Comparison of ENCODE assay signal across 23 mouse cellular contexts in the genomic region with DNA sequence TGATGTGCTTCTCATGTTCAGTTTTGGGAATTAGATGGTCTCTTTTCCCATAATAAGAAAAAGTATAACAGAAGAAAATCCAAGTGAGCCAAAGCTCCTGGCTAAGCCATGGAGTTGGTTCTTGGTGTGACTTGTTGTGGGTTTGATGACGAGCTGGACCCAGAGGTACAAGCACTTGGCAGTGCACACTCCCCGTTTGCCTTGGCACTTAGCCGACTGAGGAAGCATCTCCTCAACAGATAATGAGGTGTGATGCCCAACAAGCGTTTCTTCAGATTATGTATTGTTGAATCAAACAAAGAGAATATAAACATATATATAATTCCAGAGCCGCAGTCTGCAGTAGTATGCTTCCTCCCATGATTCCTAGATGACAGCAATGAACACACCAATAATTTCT.
DNase-seq lines count a peak whose midpoint lies in the region; ATAC-seq lines count a peak whose summit lies in the region.
"Had no signal": no experiment of that assay in that cellular context is flagged by ENCODE, and none has a peak within 500 bp of the region (broad histone marks: within the 10 kb centered on the region; RNA-seq: fewer than 3 reads in every experiment).

No protein-coding gene starts in this region.

- H3K27ac ChIP-seq in lung, embryonic 16.5 days (ENCODE audit: low read length) = no peak overlapping the region
- H3K27ac ChIP-seq in forebrain, embryonic 12.5 days = no peak overlapping the region
- H3K27ac ChIP-seq: embryonic facial prominence, embryonic 15.5 days; forebrain, embryonic 15.5 days; heart, embryonic 10.5 days; hindbrain, embryonic 10.5 days; intestine, embryonic 15.5 days had no signal

- H3K4me1 ChIP-seq in lung, embryonic 16.5 days (replicated peaks; ENCODE audit: control insufficient read depth, insufficient read depth, low read length) = peaks cover 17% of the 10 kb centered on the region; the same call in 1 of the 2 replicates
- 0 out of 2 replicates have a peak, but pooled peaks cover 4% of the 10 kb centered on the region for H3K4me1 ChIP-seq in forebrain, embryonic 12.5 days
- H3K4me1 ChIP-seq: hindbrain, embryonic 10.5 days; intestine, embryonic 15.5 days had no signal

- H3K4me2 ChIP-seq in lung, embryonic 16.5 days (ENCODE audit: low read depth, low read length) = no peak overlapping the region
- no peak overlapping the region for H3K4me2 ChIP-seq in forebrain, embryonic 12.5 days
- H3K4me2 ChIP-seq: embryonic facial prominence, embryonic 15.5 days; forebrain, embryonic 15.5 days; intestine, embryonic 15.5 days had no signal

- no peaks in the 10 kb centered on the region for H3K27me3 ChIP-seq in lung, embryonic 16.5 days (ENCODE audit: control insufficient read depth, insufficient read depth, low read depth, low read length)
- no peaks in the 10 kb centered on the region for H3K27me3 ChIP-seq in forebrain, embryonic 12.5 days
- H3K27me3 ChIP-seq: embryonic facial prominence, embryonic 15.5 days; forebrain, embryonic 15.5 days; intestine, embryonic 15.5 days; megakaryocyte, embryonic 14.5 days had no signal

- WGBS in lung, embryonic 16.5 days = 39% methylated on average over 5 of the region's 5 CpGs
- WGBS in forebrain, embryonic 12.5 days = 85% methylated on average over 5 of the region's 5 CpGs

- no peaks in the 10 kb centered on the region for H3K36me3 ChIP-seq in lung, embryonic 16.5 days (ENCODE audit: control insufficient read depth, insufficient read depth, low read length)
- H3K36me3 ChIP-seq in forebrain, embryonic 12.5 days (replicated peaks) = no peaks in the 10 kb centered on the region
- H3K36me3 ChIP-seq: embryonic facial prominence, embryonic 15.5 days; forebrain, embryonic 15.5 days; heart, embryonic 10.5 days; hindbrain, embryonic 10.5 days; intestine, embryonic 15.5 days had no signal

- ATAC-seq in lung, embryonic 16.5 days (ENCODE audit: low read depth) = 0 out of 2 replicates have a peak, but pooled peaks have one; percentile 20
- ATAC-seq in forebrain, embryonic 12.5 days (ENCODE audit: low FRiP score) = no peak
- ATAC-seq: activated CD4-positive, CD25-positive, alpha-beta regulatory T cell, adult 4 months; forebrain, embryonic 15.5 days; hindbrain, embryonic 16.5 days; liver, postnatal 0 days had no signal

- no peak for DNase-seq in lung, postnatal 25 days (ENCODE audit: low spot score)
- peak; percentile 67 to 73 for DNase-seq in cerebellum, adult 18-20 months
- DNase-seq in cerebellum, postnatal 14 days = peak; percentile 62 to 74
- DNase-seq in Muller cell, postnatal 12 days (ENCODE audit: inconsistent ontology term) = no peak
- DNase-seq in layer of hippocampus, postnatal 36 days = no peak
- DNase-seq: adrenal gland, postnatal 14 days; gastrocnemius, postnatal 10 days; kidney, adult 8-10 months; kidney, postnatal 10 days; liver, postnatal 0 days; midbrain, embryonic 14.5 days; right cerebral cortex, postnatal 14 days; thymus, postnatal 25 days had no signal

- no peak overlapping the region for H3K9ac ChIP-seq in lung, embryonic 16.5 days (ENCODE audit: low read length)
- H3K9ac ChIP-seq in forebrain, embryonic 12.5 days = no peak overlapping the region
- H3K9ac ChIP-seq: embryonic facial prominence, embryonic 15.5 days; forebrain, embryonic 15.5 days; intestine, embryonic 15.5 days; liver, postnatal 0 days had no signal

- no peaks in the 10 kb centered on the region for H3K9me3 ChIP-seq in lung, embryonic 16.5 days (ENCODE audit: control insufficient read depth, low read length)
- no peaks in the 10 kb centered on the region for H3K9me3 ChIP-seq in forebrain, embryonic 12.5 days
- H3K9me3 ChIP-seq: embryonic facial prominence, embryonic 15.5 days; forebrain, embryonic 15.5 days; heart, embryonic 10.5 days; hindbrain, embryonic 10.5 days; intestine, embryonic 15.5 days; megakaryocyte, embryonic 14.5 days had no signal

- no peak overlapping the region for H3K4me3 ChIP-seq in lung, embryonic 16.5 days (ENCODE audit: low read length)
- no peak overlapping the region for H3K4me3 ChIP-seq in forebrain, embryonic 12.5 days (replicated peaks)
- H3K4me3 ChIP-seq: embryonic facial prominence, embryonic 15.5 days; forebrain, embryonic 15.5 days; heart, embryonic 10.5 days; hindbrain, embryonic 10.5 days; intestine, embryonic 15.5 days; megakaryocyte, embryonic 14.5 days had no signal

Comparison
In these comparisons a context has a peak if more than half of its experiments do, and no peak if none do; other contexts are left out.
1. DNase-seq: peak in cerebellum, adult 18-20 months (2 of 2) and cerebellum, postnatal 14 days (2 of 2); none in lung, postnatal 25 days (single experiment), Muller cell, postnatal 12 days (single experiment) and layer of hippocampus, postnatal 36 days (0 of 2).